ENCODE assay signal across 10 mouse cellular contexts in genomic region chr7:136083005-136083404, GRCm38 (mm10).
DNase-seq lines count a peak whose midpoint lies in the region; ATAC-seq lines count a peak whose summit lies in the region.
"Had no signal": no experiment of that assay in that cellular context is flagged by ENCODE, and none has a peak within 500 bp of the region (broad histone marks: within the 10 kb centered on the region; RNA-seq: fewer than 3 reads in every experiment).

No protein-coding gene starts in this region.

- peaks cover 34% of the 10 kb centered on the region for H3K4me1 ChIP-seq in forebrain, embryonic 16.5 days (replicated peaks; ENCODE audit: control insufficient read depth, insufficient read depth, low read length)
- H3K4me1 ChIP-seq in limb, embryonic 13.5 days: peaks cover 51% of the 10 kb centered on the region

- whole genome bisulfite sequencing in forebrain, embryonic 16.5 days: 30% methylated on average over 10 of the region's 10 CpGs
- WGBS in limb, embryonic 13.5 days: 71% methylated on average over 10 of the region's 10 CpGs

- no peaks in the 10 kb centered on the region for H3K36me3 ChIP-seq in forebrain, embryonic 16.5 days (ENCODE audit: control insufficient read depth, insufficient read depth)
- H3K36me3 ChIP-seq in limb, embryonic 13.5 days: no peaks in the 10 kb centered on the region
- H3K36me3 ChIP-seq: embryonic facial prominence, embryonic 13.5 days had no signal

- H3K4me2 ChIP-seq in forebrain, embryonic 16.5 days (ENCODE audit: low read length): no peak overlapping the region
- no peak overlapping the region for H3K4me2 ChIP-seq in limb, embryonic 13.5 days (replicated peaks)

- H3K9ac ChIP-seq in forebrain, embryonic 16.5 days (replicated peaks; ENCODE audit: low read depth, low read length): no peak overlapping the region
- H3K9ac ChIP-seq in limb, embryonic 13.5 days: no peak overlapping the region
- H3K9ac ChIP-seq: embryonic facial prominence, embryonic 13.5 days had no signal

- peak overlapping the region; percentile 58 for H3K27ac ChIP-seq in forebrain, embryonic 16.5 days (ENCODE audit: low read length)
- H3K27ac ChIP-seq in limb, embryonic 13.5 days: 0 out of 2 replicates have a peak overlapping the region, but pooled peaks have one; percentile 0
- H3K27ac ChIP-seq: embryonic facial prominence, embryonic 13.5 days had no signal

- no peaks in the 10 kb centered on the region for H3K9me3 ChIP-seq in forebrain, embryonic 16.5 days (ENCODE audit: control insufficient read depth, low read length)
- H3K9me3 ChIP-seq in limb, embryonic 13.5 days: no peaks in the 10 kb centered on the region
- H3K9me3 ChIP-seq: embryonic facial prominence, embryonic 13.5 days had no signal

- H3K27me3 ChIP-seq in forebrain, embryonic 16.5 days (replicated peaks; ENCODE audit: control insufficient read depth, insufficient read depth, low read length): no peaks in the 10 kb centered on the region
- H3K27me3 ChIP-seq in limb, embryonic 13.5 days: peaks cover 56% of the 10 kb centered on the region

- H3K4me3 ChIP-seq in forebrain, embryonic 16.5 days (replicated peaks; ENCODE audit: low read length): no peak overlapping the region
- no peak overlapping the region for H3K4me3 ChIP-seq in limb, embryonic 13.5 days
- H3K4me3 ChIP-seq: embryonic facial prominence, embryonic 13.5 days had no signal

- peak; percentile 7 for DNase-seq in right cerebral cortex, adult 18-20 months
- no peak for DNase-seq in right cerebral cortex, postnatal 4 days
- no peak for DNase-seq in ovary, adult 18-20 months (ENCODE audit: low spot score)
- no peak for DNase-seq in embryo, embryonic 10 days (ENCODE audit: low spot score)
- DNase-seq in lung, postnatal 36 days: no peak
- DNase-seq: heart, adult 18-20 months; kidney, adult 9 months had no signal

- ATAC-seq in forebrain, embryonic 16.5 days: no peak
- ATAC-seq in limb, embryonic 13.5 days (ENCODE audit: low FRiP score, low read depth): no peak
